Mouse (Mus musculus): ENCODE results near the gene Saa4.
"Not testable (repeated sequence)": the region's sequence is repeated elsewhere in the genome, so short reads cannot be mapped to it uniquely, and the experiment has no call there.

Gene Saa4

DNA sequence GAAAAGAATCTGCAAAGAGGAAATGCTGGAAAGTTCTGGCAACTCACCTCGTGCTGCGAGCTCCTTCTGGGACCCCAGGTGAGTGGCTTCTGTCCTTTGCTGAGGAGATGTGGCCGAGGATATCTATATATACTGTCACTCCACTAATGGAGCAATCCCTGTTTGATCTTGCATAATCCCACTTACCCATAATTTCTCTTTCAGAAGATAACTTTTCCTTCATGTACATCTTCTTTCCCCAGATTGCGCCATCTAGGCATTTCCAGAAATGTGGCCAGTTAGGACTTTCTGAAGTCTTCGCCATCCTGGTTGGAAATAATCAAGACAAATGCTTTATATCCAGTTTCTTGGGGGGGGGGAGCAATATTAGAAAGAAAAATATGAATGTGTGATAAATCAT lies 16.8 kb downstream of the Saa4 start, which contains the start of gene Saa3:
TSS of gene Saa3 (minus strand) at position 101 of the 400 bp plus-strand sequence.
- DNase-seq, result no peak

DNA sequence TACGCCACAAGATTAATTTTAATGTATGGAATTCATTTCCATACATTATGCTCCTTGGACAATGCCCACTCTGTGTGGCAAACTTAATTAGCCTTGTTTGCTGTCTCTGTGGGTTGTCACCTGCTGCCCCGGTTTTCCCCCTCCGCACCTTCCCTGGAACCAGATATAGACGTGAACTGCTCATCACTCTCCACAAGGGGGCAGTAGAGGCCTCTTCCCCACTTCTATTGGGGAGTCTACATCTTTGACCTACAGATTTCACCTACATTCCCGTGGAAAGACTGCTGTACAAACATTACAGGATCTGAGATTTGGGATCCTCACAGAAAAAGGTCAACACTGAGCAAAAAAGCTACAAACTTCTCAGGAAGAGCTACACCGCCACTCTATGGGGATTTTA lies 17.9 kb downstream of the Saa4 start:
- DNase-seq, result peak; percentile 70

DNA sequence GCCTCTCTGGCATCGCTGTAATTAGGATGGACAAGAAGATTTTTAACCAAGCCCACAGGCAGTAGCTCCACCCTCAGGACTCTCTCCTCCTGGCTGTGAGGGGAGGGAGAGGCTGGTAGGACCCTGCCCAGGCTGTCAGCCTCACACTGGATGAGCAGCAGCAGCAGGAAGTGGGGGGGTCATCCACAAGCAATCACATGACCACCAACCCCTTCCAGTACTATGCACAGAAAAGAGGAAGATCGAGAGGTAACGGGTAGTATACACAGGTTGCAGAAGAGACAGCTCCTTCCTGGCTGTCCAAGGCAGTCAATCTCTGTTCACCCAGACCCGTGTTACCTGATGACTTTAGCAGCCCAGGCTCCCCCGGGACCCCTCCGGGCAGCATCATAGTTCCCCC lies 20.2 kb downstream of the Saa4 start:
- peak; percentile 10 for DNase-seq

DNA sequence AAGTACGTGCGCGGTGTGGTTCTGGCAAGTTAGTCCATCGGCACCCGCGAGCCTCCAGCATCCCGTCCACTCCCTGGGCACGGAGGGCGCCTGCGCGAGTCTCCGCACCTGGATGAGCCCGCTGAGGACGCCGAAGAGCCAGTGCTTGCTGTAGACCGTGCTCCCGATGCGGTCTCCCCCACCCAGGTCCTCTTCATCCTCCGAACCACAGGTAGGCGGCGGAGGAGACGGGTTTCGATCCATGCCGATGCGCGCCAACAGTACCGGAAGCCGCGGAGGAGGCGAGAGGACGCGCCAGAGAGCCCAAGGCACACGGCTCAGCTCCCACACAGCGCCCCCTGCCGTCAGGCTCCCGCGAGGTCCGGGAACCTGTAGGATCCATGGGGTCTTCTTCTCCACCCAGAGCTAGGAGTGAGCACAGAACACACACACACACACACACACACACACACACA lies 22.0 kb downstream of the Saa4 start, which contains the start of gene Saal1:
TSS of gene Saal1 (minus strand) at position 291 of the 455 bp plus-strand sequence.
- DNase-seq, result peak; percentile 90

DNA sequence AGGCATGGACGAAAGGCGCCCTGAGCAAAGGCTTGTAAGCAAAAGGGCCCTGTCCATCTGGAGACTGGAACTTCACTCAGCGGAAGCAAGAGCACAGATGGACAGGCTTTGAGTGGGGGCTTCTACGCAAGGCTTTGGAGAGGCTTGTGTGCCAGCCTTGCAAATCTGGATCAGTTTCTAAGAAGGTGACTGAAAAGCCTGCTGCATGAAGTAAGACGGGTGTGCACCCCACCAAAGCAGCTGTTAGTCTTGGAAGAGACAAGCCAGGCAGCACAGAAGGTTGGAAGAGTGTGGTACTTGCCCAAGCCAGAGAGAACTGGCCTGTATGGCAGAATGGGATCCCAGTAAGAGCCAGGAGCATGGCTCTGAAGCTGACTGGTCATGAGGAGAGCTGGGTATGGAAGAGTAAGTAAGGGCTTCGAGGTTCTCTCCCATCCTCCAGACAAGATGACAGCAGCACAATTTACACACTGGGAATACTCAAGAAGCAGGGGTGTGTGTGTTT lies 31.8 kb downstream of the Saa4 start:
- no peak for DNase-seq

DNA sequence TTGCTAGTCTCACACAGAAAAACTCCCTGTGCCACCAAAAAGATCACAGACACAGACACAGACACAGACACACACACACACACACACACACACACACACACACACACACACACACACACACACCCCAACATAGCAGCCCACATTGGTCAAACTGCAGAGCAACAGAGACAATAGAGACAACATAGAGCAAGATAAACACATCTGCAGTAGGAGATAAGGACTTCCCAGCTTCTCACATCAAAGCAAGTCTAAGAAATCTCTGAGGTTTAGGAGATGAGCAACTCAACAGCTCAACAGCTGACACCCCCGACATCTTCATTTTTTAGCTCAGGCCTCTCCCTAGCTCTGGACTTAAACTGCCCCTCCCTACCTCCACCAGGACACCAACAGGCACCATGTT lies 35.6 kb downstream of the Saa4 start:
- DNase-seq, result no peak

DNA sequence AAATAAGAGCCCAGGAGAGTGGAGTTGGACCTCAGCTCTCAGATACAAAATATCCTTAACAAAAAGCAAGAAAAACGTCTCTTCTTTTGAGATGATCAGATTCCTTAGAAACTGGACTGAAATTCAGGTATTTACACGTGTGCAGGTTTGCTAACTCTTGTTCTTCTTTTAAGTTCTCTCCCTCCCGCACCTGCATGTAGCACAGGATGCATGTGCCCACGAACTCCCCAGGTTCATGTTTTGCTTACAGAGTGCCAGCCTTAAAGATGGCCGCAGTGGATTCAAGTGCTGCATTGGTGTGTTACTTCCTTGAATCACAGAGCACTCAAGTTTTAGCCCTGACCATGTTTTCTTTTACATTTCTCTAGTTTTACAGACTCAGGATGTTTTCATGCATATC lies 45.6 kb downstream of the Saa4 start:
- no peak for DNase-seq

DNA sequence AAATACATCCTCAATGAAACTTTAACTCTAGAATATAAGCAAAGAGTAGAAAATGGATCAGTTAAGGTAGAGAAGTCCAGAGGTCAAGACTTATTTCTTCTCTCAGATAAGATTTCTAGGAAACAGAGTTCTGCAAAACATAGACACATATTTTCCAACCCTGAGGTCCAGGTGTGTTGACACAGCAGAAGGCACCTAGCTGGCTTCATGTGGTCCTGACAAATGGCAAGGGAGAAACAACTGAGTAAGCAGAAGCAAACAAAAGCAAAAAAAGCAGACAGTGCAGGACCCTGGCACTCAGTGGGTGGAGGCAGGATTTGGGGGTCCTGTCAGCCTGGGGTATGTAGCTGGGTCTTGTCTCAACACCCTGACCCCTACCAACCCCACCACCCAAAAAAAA lies 51.7 kb downstream of the Saa4 start:
- DNase-seq, result no peak

DNA sequence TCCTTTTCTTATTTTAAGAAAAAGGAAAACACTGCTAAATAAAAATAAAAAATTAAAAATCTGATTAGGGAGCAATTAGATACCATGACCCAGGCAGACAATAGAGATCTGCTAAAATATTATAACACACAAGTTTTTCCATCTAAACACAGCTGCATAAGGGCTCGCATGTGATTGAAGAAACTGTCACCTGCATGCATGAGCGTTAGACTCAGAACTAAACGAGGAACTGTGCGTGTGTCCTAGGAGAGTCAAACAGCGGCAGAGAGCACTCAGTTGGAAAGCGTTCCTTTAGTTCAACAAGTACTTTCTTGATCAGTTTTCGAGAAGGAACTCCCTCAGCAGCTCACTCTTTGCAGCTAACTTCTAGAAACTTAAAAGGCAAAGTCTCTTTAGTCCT lies 53.4 kb downstream of the Saa4 start:
- not testable (repeated sequence) for DNase-seq

DNA sequence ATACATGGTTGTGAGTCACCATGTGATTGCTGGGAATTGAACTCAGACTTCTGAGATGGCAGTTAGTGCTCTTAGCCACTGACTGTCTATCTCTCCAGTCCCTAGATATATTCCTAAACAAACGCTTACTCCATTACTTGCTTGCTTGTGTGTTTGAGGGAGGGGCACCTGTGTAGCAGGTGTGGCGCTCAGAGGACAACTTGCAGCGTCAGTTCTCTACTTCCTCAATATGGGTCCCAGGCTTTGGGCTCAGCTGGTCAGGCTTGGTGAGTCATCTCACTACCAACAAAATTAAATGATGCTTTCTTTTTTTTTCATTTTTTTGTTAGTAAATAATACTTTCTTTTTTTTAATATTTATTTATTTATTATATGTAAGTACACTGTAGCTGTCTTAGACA lies 54.0 kb downstream of the Saa4 start:
- DNase-seq, result no peak
